ENCODE assay signal across 18 mouse cellular contexts in genomic region chr8:48492491-48492890, GRCm38 (mm10).
DNase-seq lines count a peak whose midpoint lies in the region; ATAC-seq lines count a peak whose summit lies in the region.
"Had no signal": no experiment of that assay in that cellular context is flagged by ENCODE, and none has a peak within 500 bp of the region (broad histone marks: within the 10 kb centered on the region; RNA-seq: fewer than 3 reads in every experiment).

No protein-coding gene starts in this region.

- no peak overlapping the region for H3K4me3 ChIP-seq in embryonic facial prominence, embryonic 13.5 days
- H3K4me3 ChIP-seq in embryonic facial prominence, embryonic 10.5 days = no peak overlapping the region
- H3K4me3 ChIP-seq: embryonic facial prominence, embryonic 12.5 days; forebrain, embryonic 10.5 days; heart, embryonic 15.5 days; layer of hippocampus, adult 2 months; neural tube, embryonic 12.5 days had no signal

- H3K4me1 ChIP-seq in embryonic facial prominence, embryonic 13.5 days = peaks cover 32% of the 10 kb centered on the region
- peaks cover 25% of the 10 kb centered on the region for H3K4me1 ChIP-seq in embryonic facial prominence, embryonic 10.5 days
- H3K4me1 ChIP-seq: heart, embryonic 15.5 days had no signal

- H3K4me2 ChIP-seq in embryonic facial prominence, embryonic 13.5 days = no peak overlapping the region
- H3K4me2 ChIP-seq: embryonic facial prominence, embryonic 12.5 days; heart, embryonic 15.5 days; liver, embryonic 11.5 days; neural tube, embryonic 12.5 days had no signal

- H3K27me3 ChIP-seq in embryonic facial prominence, embryonic 13.5 days = no peaks in the 10 kb centered on the region
- H3K27me3 ChIP-seq in embryonic facial prominence, embryonic 10.5 days (replicated peaks; ENCODE audit: low read depth, poor library complexity, severe bottlenecking) = no peaks in the 10 kb centered on the region
- H3K27me3 ChIP-seq: embryonic facial prominence, embryonic 12.5 days; heart, embryonic 15.5 days; neural tube, embryonic 12.5 days had no signal

- ATAC-seq in embryonic facial prominence, embryonic 13.5 days (ENCODE audit: insufficient number of reproducible peaks, insufficient read depth, low FRiP score, low TSS enrichment, low read depth) = 0 out of 2 replicates have a peak, but pooled peaks have one; percentile 43
- ATAC-seq: midbrain, embryonic 16.5 days had no signal

- intact Hi-C loops in heart, postnatal 36 days (cut with DNase I) = no loop called here

- H3K27ac ChIP-seq in embryonic facial prominence, embryonic 13.5 days = no peak overlapping the region
- H3K27ac ChIP-seq in embryonic facial prominence, embryonic 10.5 days (replicated peaks) = no peak overlapping the region
- H3K27ac ChIP-seq: embryonic facial prominence, embryonic 12.5 days; forebrain, embryonic 10.5 days; heart, embryonic 15.5 days; layer of hippocampus, adult 2 months; macrophage; neural tube, embryonic 12.5 days had no signal

- no peaks in the 10 kb centered on the region for H3K36me3 ChIP-seq in embryonic facial prominence, embryonic 13.5 days
- H3K36me3 ChIP-seq in embryonic facial prominence, embryonic 10.5 days (replicated peaks) = peaks cover 7% of the 10 kb centered on the region; the same call in 1 of the 2 replicates
- H3K36me3 ChIP-seq: embryonic facial prominence, embryonic 12.5 days; heart, embryonic 15.5 days; neural tube, embryonic 12.5 days had no signal

- H3K9ac ChIP-seq in embryonic facial prominence, embryonic 13.5 days = no peak overlapping the region
- H3K9ac ChIP-seq: embryonic facial prominence, embryonic 12.5 days; heart, embryonic 15.5 days; neural tube, embryonic 12.5 days had no signal

- DNase-seq in embryonic facial prominence, embryonic 10.5 days (ENCODE audit: low spot score) = no peak
- peak; percentile 7 for DNase-seq in lung, postnatal 36 days
- DNase-seq in lung, postnatal 25 days (ENCODE audit: low spot score) = no peak
- peak; percentile 59 to 71 for DNase-seq in gastrocnemius, adult 8-10 months (ENCODE audit: low spot score in 2 of 2)
- peak; percentile 43 to 45 for DNase-seq in heart, postnatal 36 days
- no peak for DNase-seq in layer of hippocampus, postnatal 25 days (ENCODE audit: extremely low spot score in 1 of 2, low spot score in 1 of 2)
- DNase-seq in retina, embryonic 14.5 days (ENCODE audit: low spot score) = no peak
- DNase-seq: B cell, adult 2 months; cerebellum, postnatal 14 days had no signal

- 75% methylated on average over 5 of the region's 5 CpGs for WGBS in embryonic facial prominence, embryonic 13.5 days
- 86% methylated on average over 5 of the region's 5 CpGs for WGBS in embryonic facial prominence, embryonic 10.5 days

- H3K9me3 ChIP-seq in embryonic facial prominence, embryonic 13.5 days = no peaks in the 10 kb centered on the region
- H3K9me3 ChIP-seq in embryonic facial prominence, embryonic 10.5 days = no peaks in the 10 kb centered on the region
- H3K9me3 ChIP-seq: embryonic facial prominence, embryonic 12.5 days; forebrain, embryonic 10.5 days; heart, embryonic 15.5 days; neural tube, embryonic 12.5 days had no signal

Comparison
In these comparisons a context has a peak if more than half of its experiments do, and no peak if none do; other contexts are left out.
1. DNase-seq: peak in lung, postnatal 36 days (single experiment), gastrocnemius, adult 8-10 months (2 of 2) and heart, postnatal 36 days (2 of 2); none in embryonic facial prominence, embryonic 10.5 days (single experiment), lung, postnatal 25 days (single experiment), layer of hippocampus, postnatal 25 days (0 of 2) and retina, embryonic 14.5 days (single experiment).